Mouse (Mus musculus) small intestine, adult 2 months (tissue): ENCODE data around the gene Gm20538.

Experiments used
- CTCF ChIP-seq: fragments of 200-500 bp; IDR thresholded peaks from 2 replicates; pipeline ENCODE4 v1.5.1; 2012; ENCODE audit warnings: low read depth, mild to moderate bottlenecking, control low read depth, inconsistent platforms, low read length, moderate library complexity, mixed read lengths; ENCODE audit not compliant: insufficient replicate concordance, insufficient read length; ENCODE audit errors: extremely low read depth
- POLR2A ChIP-seq: fragments of 200-500 bp; IDR thresholded peaks from 2 replicates; pipeline ENCODE4 v1.6.1; 2012; ENCODE audit warnings: low read depth, mild to moderate bottlenecking, control low read depth, inconsistent platforms, low read length, moderate library complexity

GRCm38 (mm10) chr19:44498936-44499335 is 53.7 kb downstream of the Gm20538 start:
- TF ChIP-seq CTCF (no peak), POLR2A (no peak)
